ENCODE assay signal across 33 mouse cellular contexts in the genomic region with DNA sequence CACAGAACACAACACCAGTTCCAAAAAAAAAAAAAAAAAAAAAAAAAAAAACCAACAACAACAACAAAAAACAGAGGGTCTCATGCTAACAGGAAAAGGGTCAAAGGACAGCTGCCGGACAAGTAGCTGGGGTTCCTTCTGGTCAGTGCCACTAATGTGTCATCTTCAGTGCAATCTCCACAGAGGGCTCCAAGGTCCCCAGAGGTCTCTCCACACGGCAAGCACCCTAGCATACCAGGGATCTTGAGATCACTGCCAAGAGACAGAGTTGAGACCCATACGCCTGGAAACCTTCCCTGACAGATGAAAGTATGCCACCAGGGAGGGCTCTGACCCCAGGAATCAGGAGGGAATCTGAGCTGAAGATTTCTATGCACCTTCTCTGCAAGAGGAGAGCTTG.
"Had no signal": no experiment of that assay in that cellular context is flagged by ENCODE, and none has a peak within 500 bp of the region (broad histone marks: within the 10 kb centered on the region; RNA-seq: fewer than 3 reads in every experiment).

No protein-coding gene starts in this region.

- H3K9ac ChIP-seq: heart, embryonic 12.5 days; heart, embryonic 13.5 days; heart, embryonic 15.5 days; hindbrain, embryonic 12.5 days; hindbrain, embryonic 13.5 days; hindbrain, embryonic 14.5 days; hindbrain, embryonic 15.5 days; intestine, embryonic 15.5 days; kidney, embryonic 15.5 days had no signal

- H3K4me3 ChIP-seq: heart, embryonic 12.5 days; heart, embryonic 13.5 days; heart, embryonic 15.5 days; hindbrain, embryonic 10.5 days; hindbrain, embryonic 12.5 days; hindbrain, embryonic 13.5 days; hindbrain, embryonic 15.5 days; intestine, embryonic 15.5 days; kidney, embryonic 15.5 days; layer of hippocampus, adult 2 months had no signal

- H3K9me3 ChIP-seq: heart, embryonic 13.5 days; heart, embryonic 15.5 days; hindbrain, embryonic 10.5 days; hindbrain, embryonic 12.5 days; hindbrain, embryonic 13.5 days; hindbrain, embryonic 15.5 days; intestine, embryonic 15.5 days; kidney, embryonic 15.5 days had no signal

- H3K4me1 ChIP-seq: heart, embryonic 12.5 days; heart, embryonic 13.5 days; heart, embryonic 15.5 days; hindbrain, embryonic 10.5 days; hindbrain, embryonic 12.5 days; hindbrain, embryonic 13.5 days; hindbrain, embryonic 15.5 days; intestine, embryonic 15.5 days; kidney, embryonic 15.5 days had no signal

- H3K27me3 ChIP-seq: heart, embryonic 12.5 days; heart, embryonic 13.5 days; heart, embryonic 15.5 days; hindbrain, embryonic 12.5 days; hindbrain, embryonic 13.5 days; hindbrain, embryonic 15.5 days; intestine, embryonic 15.5 days; kidney, embryonic 15.5 days had no signal

- ATAC-seq: hindbrain, embryonic 16.5 days; hindbrain, postnatal 0 days; inflammation-experienced regulatory T-cells, adult 6 months; intestine, embryonic 15.5 days; intestine, embryonic 16.5 days; intestine, postnatal 0 days had no signal

- H3K4me2 ChIP-seq: heart, embryonic 11.5 days; heart, embryonic 12.5 days; heart, embryonic 13.5 days; heart, embryonic 15.5 days; hindbrain, embryonic 12.5 days; hindbrain, embryonic 13.5 days; hindbrain, embryonic 14.5 days; hindbrain, embryonic 15.5 days; intestine, embryonic 15.5 days; kidney, embryonic 15.5 days had no signal

- H3K27ac ChIP-seq: heart, embryonic 13.5 days; heart, embryonic 15.5 days; hindbrain, embryonic 10.5 days; hindbrain, embryonic 12.5 days; hindbrain, embryonic 13.5 days; hindbrain, embryonic 14.5 days; hindbrain, embryonic 15.5 days; hindbrain, postnatal 0 days; intestine, embryonic 15.5 days; kidney, embryonic 15.5 days; kidney, postnatal 0 days; layer of hippocampus, adult 2 months had no signal

- H3K36me3 ChIP-seq: heart, embryonic 12.5 days; heart, embryonic 13.5 days; heart, embryonic 15.5 days; hindbrain, embryonic 10.5 days; hindbrain, embryonic 12.5 days; hindbrain, embryonic 13.5 days; hindbrain, embryonic 15.5 days; intestine, embryonic 15.5 days; kidney, embryonic 15.5 days had no signal

- DNase-seq: heart, postnatal 10 days; heart, postnatal 14 days; heart, postnatal 4 days; kidney, adult 11 months; kidney, adult 18-20 months; kidney, adult 2 months; kidney, adult 8-10 months; kidney, adult 9 months; kidney, postnatal 10 days; kidney, postnatal 14 days; kidney, postnatal 25 days; kidney, postnatal 36 days; kidney, postnatal 4 days; layer of hippocampus, adult 9-11 months; layer of hippocampus, postnatal 36 days had no signal
